Mouse (Mus musculus) myocyte (in vitro differentiated cells): Measurements from ENCODE around the gene Phlpp1. TPM values are rescaled to one million over a fixed set of nuclear protein-coding genes. Genes with fewer than 3 reads are reported as not detected.

Source experiments
- H3K27me3 ChIP-seq: one replicate; pipeline ENCODE4 v1.6.1; 2011; ENCODE audit not compliant: control insufficient read depth, insufficient read depth, insufficient read length
- H3K36me3 ChIP-seq: one replicate; pipeline ENCODE4 v1.6.1; 2011; ENCODE audit not compliant: control insufficient read depth, insufficient read depth
- H3K4me2 ChIP-seq: one replicate; pipeline ENCODE4 v1.6.1; 2011; ENCODE audit warnings: low read depth, control low read depth
- H3K4me3 ChIP-seq: one replicate; pipeline ENCODE4 v1.5.1; 2011; ENCODE audit warnings: mild to moderate bottlenecking, control low read depth, moderate library complexity
- H3K79me2 ChIP-seq: one replicate; pipeline ENCODE4 v1.6.1; 2011; ENCODE audit not compliant: control insufficient read depth, insufficient read depth
- H3ac ChIP-seq: one replicate; pipeline ENCODE4 v1.6.1; 2011; ENCODE audit not compliant: control insufficient read depth, insufficient read length
- CEBPB ChIP-seq: IDR thresholded peaks from 2 replicates; pipeline ENCODE4 v1.6.1; 2011; ENCODE audit warnings: mild to moderate bottlenecking, moderate library complexity; ENCODE audit not compliant: poor library complexity, insufficient read depth, severe bottlenecking
- E2F4 ChIP-seq: IDR thresholded peaks from one replicate; pipeline ENCODE4 v1.6.1; 2011; ENCODE audit warnings: mild to moderate bottlenecking, control low read depth, moderate library complexity; ENCODE audit not compliant: insufficient read depth
- MAX ChIP-seq: IDR thresholded peaks from one replicate; pipeline ENCODE4 v1.6.1; 2011; ENCODE audit warnings: low read depth, mild to moderate bottlenecking, control low read depth
- MYOD1 ChIP-seq, 3 experiments: IDR thresholded peaks; one replicate each; pipeline ENCODE4 v1.6.1; 2011; ENCODE audit warnings: control low read depth in 2 of 3, low read depth in 2 of 3, mild to moderate bottlenecking in 2 of 3, moderate library complexity in 1 of 3; ENCODE audit not compliant: insufficient read length in 2 of 3, control insufficient read depth in 1 of 3
- MYOG ChIP-seq, 3 experiments: IDR thresholded peaks; one replicate each; pipeline ENCODE4 v1.6.1; 2011; ENCODE audit warnings: control low read depth in 2 of 3, low read depth in 2 of 3, mild to moderate bottlenecking in 2 of 3; ENCODE audit not compliant: insufficient read length in 2 of 3, control insufficient read depth in 1 of 3, insufficient read depth in 1 of 3
- POLR2A ChIP-seq: IDR thresholded peaks from one replicate; pipeline ENCODE4 v1.6.1; 2011; ENCODE audit warnings: low read depth, mild to moderate bottlenecking, control low read depth, moderate library complexity; ENCODE audit not compliant: insufficient read length
- POLR2AphosphoS2 ChIP-seq: IDR thresholded peaks from one replicate; pipeline ENCODE4 v1.6.1; 2011; ENCODE audit warnings: low read depth, control low read depth; ENCODE audit not compliant: insufficient read length
- REST ChIP-seq: IDR thresholded peaks from one replicate; pipeline ENCODE4 v1.6.1; 2011; ENCODE audit warnings: mild to moderate bottlenecking, control low read depth, moderate library complexity; ENCODE audit not compliant: insufficient read depth, insufficient read length
- SRF ChIP-seq: IDR thresholded peaks from one replicate; pipeline ENCODE4 v1.6.1; 2011; ENCODE audit warnings: low read depth; ENCODE audit not compliant: control insufficient read depth, insufficient read length
- TCF12 ChIP-seq: IDR thresholded peaks from one replicate; pipeline ENCODE4 v1.6.1; 2011; ENCODE audit warnings: mild to moderate bottlenecking, control low read depth; ENCODE audit not compliant: poor library complexity, insufficient read depth, severe bottlenecking
- TCF3 ChIP-seq: IDR thresholded peaks from one replicate; pipeline ENCODE4 v1.6.1; 2011; ENCODE audit warnings: low read depth, control low read depth; ENCODE audit not compliant: insufficient read length
- USF1 ChIP-seq: IDR thresholded peaks from one replicate; pipeline ENCODE4 v1.6.1; 2011; ENCODE audit warnings: low read depth, mild to moderate bottlenecking, control low read depth, moderate library complexity
- polyA plus RNA-seq: library from polyadenylated mRNA; unstranded; fragments of >200 nt; fragmentation: generic; extraction: Trizol; gene quantifications from one replicate; pipeline ENCODE4 v1.2.1, GENCODE M21; 2012; ENCODE audit warnings: missing spikeins

Phlpp1 gene
- polyA plus RNA-seq, 1 experiment: 7.9 TPM

- H3K36me3 ChIP-seq: no peaks in the 10 kb centered on the region
- TF ChIP-seq USF1 (no peak), MYOG (IDR thresholded peaks at IDR 0.05; ENCODE audit: control insufficient read depth in 1 of 3, insufficient read depth in 1 of 3, insufficient read length in 2 of 3, low read depth in 2 of 3) (no peak), POLR2A (no peak), SRF (no peak), CEBPB (no peak), REST (no peak), MYOD1 (IDR thresholded peaks at IDR 0.05; ENCODE audit: control insufficient read depth in 1 of 3, insufficient read length in 2 of 3, low read depth in 2 of 3) (no peak), MAX (no peak), POLR2AphosphoS2 (no peak), E2F4 (no peak), TCF3 (no peak), TCF12 (no peak)
- H3K79me2 ChIP-seq: no peaks in the 10 kb centered on the region
Observed at GRCm38 (mm10) chr1:106407963-106408440, 236.4 kb downstream of the Phlpp1 start.

DNA sequence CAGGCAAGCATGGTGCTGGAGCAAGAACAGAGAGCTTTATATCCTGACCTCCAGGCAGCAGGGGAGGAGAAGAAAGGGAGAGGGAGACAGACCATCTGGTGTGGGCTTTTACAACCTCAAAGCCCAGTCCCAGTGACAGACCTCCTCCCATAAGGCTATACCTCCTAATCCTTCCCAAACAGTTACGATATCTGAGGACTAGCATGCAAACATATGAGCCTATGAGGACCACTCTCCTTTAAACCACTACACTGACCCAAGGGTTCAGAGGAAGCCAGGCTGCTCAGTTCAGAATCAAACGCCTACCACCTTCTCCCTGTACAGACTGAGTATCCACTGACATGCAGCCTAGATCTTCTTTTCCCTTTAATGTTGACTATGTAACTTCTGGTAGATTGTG is 239.3 kb downstream of the Phlpp1 start:
- Histone ChIP-seq H3ac (no peak overlapping the region), H3K79me2 (no peaks in the 10 kb centered on the region), H3K4me2 (no peak overlapping the region), H3K4me3 (no peak overlapping the region), H3K36me3 (no peaks in the 10 kb centered on the region), H3K27me3 (no peaks in the 10 kb centered on the region)
- TF ChIP-seq MYOD1 (IDR thresholded peaks at IDR 0.05; ENCODE audit: control insufficient read depth in 1 of 3, insufficient read length in 2 of 3, low read depth in 2 of 3) (no peak), CEBPB (no peak), POLR2AphosphoS2 (no peak), MYOG (IDR thresholded peaks at IDR 0.05; ENCODE audit: control insufficient read depth in 1 of 3, insufficient read depth in 1 of 3, insufficient read length in 2 of 3, low read depth in 2 of 3) (no peak), TCF12 (no peak), POLR2A (no peak), SRF (no peak), REST (no peak), MAX (no peak), TCF3 (no peak), USF1 (no peak), E2F4 (no peak)

More at GRCm38 (mm10) chr1:106407963-106408440, 236.4 kb downstream of the Phlpp1 start:
- H3K4me2 ChIP-seq: peak overlapping the region; percentile 28
- no peak overlapping the region for H3K4me3 ChIP-seq
- H3ac ChIP-seq: no peak overlapping the region
- H3K27me3 ChIP-seq: no peaks in the 10 kb centered on the region

DNA sequence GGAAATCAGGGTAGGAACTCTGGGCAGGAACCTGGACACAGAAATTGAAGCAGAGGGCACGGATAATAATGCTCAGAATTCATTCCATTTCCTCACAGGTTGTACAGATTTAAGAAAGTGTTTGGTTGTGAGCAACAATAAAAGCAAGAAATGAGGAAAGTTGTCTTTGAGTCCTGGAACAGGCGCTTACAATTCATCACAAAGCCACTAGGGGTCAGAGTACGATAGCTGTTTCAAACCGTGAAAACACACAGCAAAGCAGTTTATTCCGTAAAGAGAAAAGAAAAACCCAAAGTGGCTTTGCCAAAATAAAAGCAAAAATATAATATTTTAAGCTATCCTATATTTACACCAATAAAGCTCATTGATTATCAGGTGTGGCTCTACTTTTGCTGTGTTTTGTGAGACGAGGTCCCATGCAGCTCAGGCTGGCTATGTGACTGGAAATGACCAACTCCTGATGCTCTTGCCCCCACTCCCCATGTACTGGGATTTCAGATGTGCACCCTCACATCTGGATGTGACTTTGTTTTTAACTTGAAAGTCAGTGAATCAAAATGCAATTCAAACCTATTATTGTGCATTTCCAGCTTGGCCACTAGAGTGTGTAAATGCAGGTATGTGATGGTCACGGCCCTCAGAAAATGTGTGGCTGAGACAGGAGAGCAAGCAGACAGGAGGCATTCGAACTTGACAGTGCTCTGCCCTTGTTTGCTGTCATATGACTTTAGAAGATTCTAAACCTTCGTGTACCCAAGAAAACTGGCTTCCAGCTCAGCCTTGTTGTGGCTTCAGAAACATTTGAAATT is 253.8 kb downstream of the Phlpp1 start:
- Histone ChIP-seq H3ac (no peak overlapping the region), H3K79me2 (no peaks in the 10 kb centered on the region), H3K4me3 (no peak overlapping the region), H3K27me3 (no peaks in the 10 kb centered on the region), H3K4me2 (no peak overlapping the region), H3K36me3 (no peaks in the 10 kb centered on the region)
- TF ChIP-seq MYOG (IDR thresholded peaks at IDR 0.05; ENCODE audit: control insufficient read depth in 1 of 3, insufficient read depth in 1 of 3, insufficient read length in 2 of 3, low read depth in 2 of 3) (no peak), POLR2A (no peak), CEBPB (no peak), TCF3 (no peak), MAX (no peak), SRF (no peak), MYOD1 (IDR thresholded peaks at IDR 0.05; ENCODE audit: control insufficient read depth in 1 of 3, insufficient read length in 2 of 3, low read depth in 2 of 3) (no peak), POLR2AphosphoS2 (no peak), TCF12 (no peak), REST (no peak), E2F4 (no peak), USF1 (no peak)

DNA sequence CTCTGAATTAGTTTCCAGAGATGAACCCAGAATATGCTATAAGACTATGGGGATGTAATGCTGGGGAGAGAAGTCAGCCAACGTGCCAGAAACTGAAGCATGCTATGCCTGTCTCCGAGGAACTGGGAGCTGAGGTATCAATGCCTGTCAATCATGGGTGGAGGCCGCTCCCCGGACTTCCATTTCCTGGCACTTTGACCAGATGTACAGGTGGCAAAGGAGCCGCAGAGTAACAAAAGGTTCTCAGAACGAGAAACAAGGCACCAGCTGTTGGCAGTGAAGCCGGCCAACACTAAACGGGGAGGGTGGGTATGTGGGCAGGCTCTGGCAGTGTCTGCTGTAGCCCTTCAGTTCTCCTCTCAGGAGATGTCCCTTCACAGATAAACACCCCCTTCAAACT is 256.6 kb downstream of the Phlpp1 start:
- no peak overlapping the region for H3ac ChIP-seq
- H3K79me2 ChIP-seq: no peaks in the 10 kb centered on the region
- no peaks in the 10 kb centered on the region for H3K36me3 ChIP-seq
- H3K27me3 ChIP-seq: no peaks in the 10 kb centered on the region
- H3K4me3 ChIP-seq: no peak overlapping the region
- H3K4me2 ChIP-seq: peak overlapping the region; percentile 14
- peak in 2 of 3 experiments; percentile 50 to 75 for TF ChIP-seq MYOD1 (IDR thresholded peaks at IDR 0.05; ENCODE audit: control insufficient read depth in 1 of 3, insufficient read length in 2 of 3, low read depth in 2 of 3)
- TF ChIP-seq REST: no peak
- TF ChIP-seq MAX: no peak
- peak; percentile 26 for TF ChIP-seq TCF3
- peak; percentile 52 for TF ChIP-seq TCF12
- TF ChIP-seq CEBPB: no peak
- no peak for TF ChIP-seq E2F4
- no peak for TF ChIP-seq SRF
- no peak for TF ChIP-seq POLR2A
- no peak for TF ChIP-seq POLR2AphosphoS2
- no peak for TF ChIP-seq USF1
- peak; percentile 18 to 84 (median 21) for TF ChIP-seq MYOG (IDR thresholded peaks at IDR 0.05; ENCODE audit: control insufficient read depth in 1 of 3, insufficient read depth in 1 of 3, insufficient read length in 2 of 3, low read depth in 2 of 3)
